Mouse (Mus musculus) heart, adult 2 months (tissue): ENCODE measurements around the gene Cblc.

ENCODE experiments used
- CTCF ChIP-seq: fragments of 200-600 bp; IDR thresholded peaks from 2 replicates; pipeline ENCODE4 v1.8.1; 2022; ENCODE audit warnings: antibody characterized with exemption, mild to moderate bottlenecking, moderate library complexity
- POLR2A ChIP-seq: fragments of 200-500 bp; IDR thresholded peaks from 2 replicates; pipeline ENCODE4 v1.6.1; 2011; ENCODE audit warnings: mild to moderate bottlenecking, low read depth, low read length, control low read depth; ENCODE audit not compliant: insufficient read depth

DNA sequence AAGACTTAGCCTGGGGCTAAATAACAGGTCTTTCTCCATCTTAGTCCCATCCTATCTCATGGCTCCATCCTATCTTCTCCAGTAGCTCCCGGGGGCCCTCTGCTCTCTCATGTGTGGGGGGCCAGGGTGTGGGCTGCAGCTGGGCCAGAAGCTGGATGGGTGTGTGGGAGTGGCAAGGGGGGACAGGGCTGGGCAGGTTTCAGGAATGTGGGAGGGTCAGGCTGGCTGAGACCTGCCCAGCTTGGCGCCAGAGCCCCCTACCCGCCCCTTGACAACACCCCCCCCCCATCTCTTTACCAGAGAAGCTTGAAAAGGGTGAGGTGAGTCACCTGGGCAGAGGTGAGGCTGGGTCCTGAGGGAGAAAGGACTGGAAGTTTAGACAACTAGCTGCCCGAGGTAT lies 27.6 kb downstream of the Cblc start:
- TF ChIP-seq CTCF, result no peak
- TF ChIP-seq POLR2A, result no peak
